Mouse (Mus musculus): ENCODE measurements around the gene 2210408I21Rik.

- TF ChIP-seq POLR2A (IDR thresholded peaks at IDR 0.05; ENCODE audit: insufficient read depth, low read depth, low read length): no peak
- no peak for TF ChIP-seq CTCF (IDR thresholded peaks at IDR 0.05; ENCODE audit: insufficient read depth, low read depth, low read length)
Observed at GRCm38 (mm10) chr13:77537466-77537865, 402.1 kb downstream of the 2210408I21Rik start.
